Mouse (Mus musculus) frontal cortex, postnatal 10 days (tissue): ENCODE measurements at regions not wholly inside any gene's neighbourhood (a gene's known extent, or its start where the extent isn't known, plus 50 kb on each side); places are given as distances from the start of the nearest gene placed in this dataset.

Experiments
- DNase-seq, 2 experiments: peaks; one replicate each; pipeline ENCODE4 v3.0.0; 2022; ENCODE audit warnings: low spot score in 2 of 2, mixed read lengths in 1 of 2

GRCm38 (mm10) chr5:80766591-80766990 lies 253.3 kb upstream of the Adgrl3 start:
- DNase-seq, result no peak

- DNase-seq, result peak; percentile 5 to 52
Measured at GRCm38 (mm10) chr5:80783892-80784291, 236.0 kb upstream of the Adgrl3 start.

- no peak for DNase-seq
Measured at GRCm38 (mm10) chr5:80784746-80785145, 235.2 kb upstream of the Adgrl3 start.

GRCm38 (mm10) chr5:80791658-80792057 lies 228.3 kb upstream of the Adgrl3 start:
- no peak for DNase-seq

- no peak for DNase-seq
Measured at GRCm38 (mm10) chr5:80799777-80800176, 220.2 kb upstream of the Adgrl3 start.

- no peak for DNase-seq
Measured at GRCm38 (mm10) chr5:80812917-80813316, 207.0 kb upstream of the Adgrl3 start.

- no peak for DNase-seq
Measured at GRCm38 (mm10) chr5:80819208-80819607, 200.7 kb upstream of the Adgrl3 start.

GRCm38 (mm10) chr5:80842531-80842930 lies 177.4 kb upstream of the Adgrl3 start:
- no peak for DNase-seq

- no peak for DNase-seq
Measured at GRCm38 (mm10) chr5:80855034-80855433, 164.9 kb upstream of the Adgrl3 start.

- no peak for DNase-seq
Measured at GRCm38 (mm10) chr5:80876600-80876999, 143.3 kb upstream of the Adgrl3 start.

GRCm38 (mm10) chr5:80898230-80898629 lies 121.7 kb upstream of the Adgrl3 start:
- DNase-seq, result no peak

GRCm38 (mm10) chr5:80908771-80909170 lies 111.2 kb upstream of the Adgrl3 start:
- DNase-seq, result no peak

- no peak for DNase-seq
Measured at GRCm38 (mm10) chr5:80938791-80939190, 81.1 kb upstream of the Adgrl3 start.

GRCm38 (mm10) chr5:80951861-80952599 lies 67.9 kb upstream of the Adgrl3 start:
- no peak for DNase-seq

GRCm38 (mm10) chr5:80952600-80953218 lies 67.2 kb upstream of the Adgrl3 start:
- DNase-seq, result no peak
